Mouse (Mus musculus): ENCODE measurements around the gene Mrpl39. TPM values are rescaled to one million over a fixed set of nuclear protein-coding genes. Genes with fewer than 3 reads are reported as not detected.

The Mrpl39 gene
- polyA plus RNA-seq, 1 experiment from 2014 or later: 45.0 TPM

DNA sequence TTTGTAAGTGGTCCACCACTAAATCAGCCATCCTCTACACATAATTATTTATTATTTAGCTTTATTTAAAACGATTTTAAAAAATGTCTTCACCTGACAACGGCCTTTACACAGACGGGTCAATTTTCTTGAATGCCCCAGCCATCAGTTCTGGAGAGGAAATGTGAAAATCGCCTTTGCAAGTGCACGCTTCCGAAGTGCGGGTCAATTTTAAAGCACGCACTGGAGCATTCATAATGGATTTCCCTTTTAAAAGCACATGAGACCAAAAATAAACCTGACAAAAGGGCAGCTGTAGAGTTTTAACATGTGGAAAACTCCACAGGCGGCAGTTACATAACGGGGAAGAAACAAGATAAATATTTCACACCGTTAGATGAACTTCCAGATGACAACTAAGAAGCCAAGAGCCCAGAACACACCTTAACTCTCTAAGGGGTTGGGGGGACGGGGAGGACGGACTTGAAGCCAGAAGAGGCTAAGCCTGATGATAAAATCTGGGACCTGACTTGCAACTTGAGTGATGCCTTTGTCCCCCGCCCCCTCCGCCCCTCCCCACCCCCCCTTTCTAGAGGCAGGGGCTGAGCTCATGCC lies 37.8 kb upstream of the Mrpl39 start:
- Histone ChIP-seq H3K4me2 (replicated peaks) (peak overlapping the region; percentile 97), H3K9ac (peak overlapping the region; percentile 43), H3K4me3 (peak overlapping the region; percentile 69), H3K36me3 (no peaks in the 10 kb centered on the region), H3K9me3 (no peaks in the 10 kb centered on the region), H3K4me1 (no peaks in the 10 kb centered on the region), H3K27ac (no peak overlapping the region), H3K27me3 (peaks cover 8% of the 10 kb centered on the region)
- 0 out of 2 replicates have a peak, but pooled peaks have one; percentile 16 for ATAC-seq (ENCODE audit: insufficient number of reproducible peaks, insufficient read depth, low FRiP score, low TSS enrichment)
- WGBS: under 1% methylated on average over 15 of the region's 15 CpGs

GRCm38 (mm10) chr16:84772496-84773267 lies 37.1 kb upstream of the Mrpl39 start:
- Histone ChIP-seq H3K27ac (no peak overlapping the region), H3K4me3 (no peak overlapping the region), H3K4me2 (replicated peaks) (peak overlapping the region; percentile 97), H3K9ac (no peak overlapping the region), H3K36me3 (no peaks in the 10 kb centered on the region), H3K27me3 (peaks cover 8% of the 10 kb centered on the region), H3K9me3 (no peaks in the 10 kb centered on the region), H3K4me1 (no peaks in the 10 kb centered on the region)
- WGBS: 15% methylated on average over 8 of the region's 8 CpGs
- ATAC-seq (ENCODE audit: insufficient number of reproducible peaks, insufficient read depth, low FRiP score, low TSS enrichment): no peak

DNA sequence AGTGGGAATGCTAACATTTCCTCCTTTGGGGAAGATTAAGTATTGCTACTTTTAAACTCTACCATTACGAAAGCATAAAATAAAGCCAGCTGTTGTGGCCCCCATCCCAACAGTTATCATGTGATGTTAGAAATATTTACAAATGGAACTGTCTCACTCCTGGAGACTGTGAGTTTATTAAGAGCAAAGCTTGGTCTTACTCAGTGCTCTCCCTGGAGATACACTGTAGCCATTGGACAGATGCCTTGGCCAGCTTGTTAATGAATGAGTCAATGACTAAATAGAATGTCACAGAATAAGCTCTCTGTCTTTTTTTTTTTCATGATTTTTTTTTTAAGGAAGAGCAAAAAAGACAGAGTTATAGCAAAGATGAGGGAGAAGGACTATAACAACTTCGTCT lies 35.9 kb upstream of the Mrpl39 start:
- H3K27ac ChIP-seq: no peak overlapping the region
- no peak overlapping the region for H3K9ac ChIP-seq
- H3K36me3 ChIP-seq: no peaks in the 10 kb centered on the region
- ATAC-seq (ENCODE audit: insufficient number of reproducible peaks, insufficient read depth, low FRiP score, low TSS enrichment): no peak
- WGBS: 87% methylated on average over 2 of the region's 2 CpGs
- peaks cover 5% of the 10 kb centered on the region for H3K27me3 ChIP-seq
- no peak overlapping the region for H3K4me2 ChIP-seq (replicated peaks)
- H3K4me3 ChIP-seq: no peak overlapping the region
- no peaks in the 10 kb centered on the region for H3K9me3 ChIP-seq
- H3K4me1 ChIP-seq: no peaks in the 10 kb centered on the region

- Histone ChIP-seq H3K9ac (no peak overlapping the region), H3K27me3 (no peaks in the 10 kb centered on the region), H3K4me3 (no peak overlapping the region), H3K9me3 (no peaks in the 10 kb centered on the region), H3K4me1 (no peaks in the 10 kb centered on the region), H3K36me3 (no peaks in the 10 kb centered on the region), H3K4me2 (replicated peaks) (no peak overlapping the region), H3K27ac (no peak overlapping the region)
- ATAC-seq (ENCODE audit: insufficient number of reproducible peaks, insufficient read depth, low FRiP score, low TSS enrichment): no peak
- 86% methylated on average over 7 of the region's 7 CpGs for WGBS
Observed at GRCm38 (mm10) chr16:84770891-84771290, 35.3 kb upstream of the Mrpl39 start.

- Histone ChIP-seq H3K9me3 (no peaks in the 10 kb centered on the region), H3K27ac (no peak overlapping the region), H3K9ac (no peak overlapping the region), H3K4me2 (replicated peaks) (no peak overlapping the region), H3K4me3 (no peak overlapping the region), H3K27me3 (no peaks in the 10 kb centered on the region), H3K4me1 (no peaks in the 10 kb centered on the region), H3K36me3 (no peaks in the 10 kb centered on the region)
- WGBS: 84% methylated on average over 19 of the region's 19 CpGs
- no peak for ATAC-seq (ENCODE audit: insufficient number of reproducible peaks, insufficient read depth, low FRiP score, low TSS enrichment)
Observed at GRCm38 (mm10) chr16:84769619-84770464, 34.3 kb upstream of the Mrpl39 start.

- Histone ChIP-seq H3K27ac (no peak overlapping the region), H3K9me3 (no peaks in the 10 kb centered on the region), H3K9ac (no peak overlapping the region), H3K4me3 (no peak overlapping the region), H3K27me3 (no peaks in the 10 kb centered on the region), H3K4me1 (no peaks in the 10 kb centered on the region), H3K36me3 (no peaks in the 10 kb centered on the region), H3K4me2 (replicated peaks) (no peak overlapping the region)
- ATAC-seq (ENCODE audit: insufficient number of reproducible peaks, insufficient read depth, low FRiP score, low TSS enrichment): no peak
- 74% methylated on average over 4 of the region's 4 CpGs for WGBS
Observed at GRCm38 (mm10) chr16:84769182-84769581, 33.6 kb upstream of the Mrpl39 start.

DNA sequence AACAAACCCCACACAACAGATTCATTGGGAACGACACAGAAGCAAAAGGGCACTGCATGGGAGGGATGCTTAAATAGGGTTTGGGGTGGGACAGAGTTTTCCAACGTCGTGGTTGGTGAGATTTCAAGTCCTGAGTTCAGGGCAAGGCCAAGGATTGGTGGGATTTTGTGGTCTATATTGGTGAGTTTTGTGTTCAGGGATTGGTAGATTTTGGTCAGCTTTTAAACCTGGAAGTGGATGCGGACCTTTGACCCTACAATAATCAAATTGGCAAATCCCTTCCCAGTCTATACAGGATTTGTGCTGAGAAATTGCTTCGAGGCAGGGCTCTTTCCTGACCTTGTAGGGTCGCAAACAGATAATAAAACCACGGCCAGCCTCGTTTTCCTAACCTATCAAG lies 32.4 kb upstream of the Mrpl39 start:
- Histone ChIP-seq H3K4me1 (no peaks in the 10 kb centered on the region), H3K4me3 (no peak overlapping the region), H3K4me2 (replicated peaks) (no peak overlapping the region), H3K9ac (no peak overlapping the region), H3K9me3 (no peaks in the 10 kb centered on the region), H3K36me3 (no peaks in the 10 kb centered on the region), H3K27me3 (no peaks in the 10 kb centered on the region), H3K27ac (no peak overlapping the region)
- WGBS: 81% methylated on average over 8 of the region's 8 CpGs
- no peak for ATAC-seq (ENCODE audit: insufficient number of reproducible peaks, insufficient read depth, low FRiP score, low TSS enrichment)

- WGBS: 70% methylated on average over 6 of the region's 6 CpGs
- ATAC-seq (ENCODE audit: insufficient number of reproducible peaks, insufficient read depth, low FRiP score, low TSS enrichment): no peak
- no peaks in the 10 kb centered on the region for H3K36me3 ChIP-seq
- H3K9ac ChIP-seq: no peak overlapping the region
- H3K4me2 ChIP-seq (replicated peaks): no peak overlapping the region
- no peaks in the 10 kb centered on the region for H3K9me3 ChIP-seq
- no peaks in the 10 kb centered on the region for H3K27me3 ChIP-seq
- no peak overlapping the region for H3K4me3 ChIP-seq
- no peaks in the 10 kb centered on the region for H3K4me1 ChIP-seq
- H3K27ac ChIP-seq: no peak overlapping the region
Observed at GRCm38 (mm10) chr16:84745721-84746306, 10.3 kb upstream of the Mrpl39 start.

- Histone ChIP-seq H3K27me3 (no peaks in the 10 kb centered on the region), H3K4me3 (no peak overlapping the region), H3K9ac (no peak overlapping the region), H3K36me3 (no peaks in the 10 kb centered on the region), H3K4me1 (no peaks in the 10 kb centered on the region), H3K9me3 (no peaks in the 10 kb centered on the region), H3K27ac (no peak overlapping the region), H3K4me2 (replicated peaks) (no peak overlapping the region)
- ATAC-seq (ENCODE audit: insufficient number of reproducible peaks, insufficient read depth, low FRiP score, low TSS enrichment): no peak
- 72% methylated on average over 10 of the region's 10 CpGs for WGBS
Observed at GRCm38 (mm10) chr16:84744703-84745490, 9.4 kb upstream of the Mrpl39 start.

DNA sequence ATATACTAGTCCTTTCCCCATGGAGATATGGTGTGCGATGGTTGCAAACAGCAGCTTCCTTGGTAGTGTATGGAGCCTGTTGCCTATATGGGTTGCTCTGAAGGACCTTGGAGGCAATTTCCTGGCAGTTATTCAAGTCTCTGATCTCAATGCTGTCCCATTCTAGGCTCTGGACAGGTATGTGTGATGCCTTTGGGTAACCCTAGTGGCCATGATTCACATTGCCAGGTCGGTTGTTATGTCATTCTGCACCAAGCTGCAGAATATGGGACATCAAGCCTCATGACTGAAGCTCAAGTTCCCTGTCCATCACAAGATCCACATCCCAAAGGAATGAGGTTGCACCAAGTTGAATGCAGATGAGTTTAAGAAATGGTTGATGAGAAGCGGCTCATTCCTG lies 1.8 kb upstream of the Mrpl39 start:
- H3K27ac ChIP-seq: no peak overlapping the region
- no peaks in the 10 kb centered on the region for H3K27me3 ChIP-seq
- no peak overlapping the region for H3K9ac ChIP-seq
- H3K9me3 ChIP-seq: no peaks in the 10 kb centered on the region
- no peak overlapping the region for H3K4me2 ChIP-seq (replicated peaks)
- H3K4me3 ChIP-seq: no peak overlapping the region
- WGBS: 70% methylated on average over 3 of the region's 3 CpGs
- no peak for ATAC-seq (ENCODE audit: insufficient number of reproducible peaks, insufficient read depth, low FRiP score, low TSS enrichment)
- no peaks in the 10 kb centered on the region for H3K36me3 ChIP-seq
- H3K4me1 ChIP-seq: peaks cover 9% of the 10 kb centered on the region

DNA sequence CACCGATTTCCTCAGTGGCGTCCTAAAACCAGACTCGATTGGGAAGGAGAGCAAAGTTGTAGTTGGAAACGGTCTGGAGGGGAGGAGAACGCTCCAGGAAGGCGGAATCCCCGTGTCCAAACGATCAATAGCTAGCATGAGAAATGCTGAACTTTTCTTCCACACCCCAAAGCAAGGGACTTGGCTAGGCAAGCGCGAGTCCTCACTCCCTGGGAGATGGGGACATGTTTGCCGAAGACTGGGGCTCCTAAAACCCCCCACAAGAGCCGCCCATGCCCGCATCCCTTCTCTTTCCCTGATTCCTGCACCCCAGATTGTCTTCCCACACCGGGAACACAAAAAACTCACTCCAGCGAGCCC lies 756 bp downstream of the Mrpl39 start:
- ATAC-seq (ENCODE audit: insufficient number of reproducible peaks, insufficient read depth, low FRiP score, low TSS enrichment): peak; percentile 38; the same call in 1 of the 2 replicates

More for the DNA sequence above, 756 bp downstream of the Mrpl39 start:
- Histone ChIP-seq H3K36me3 (peaks cover 21% of the 10 kb centered on the region), H3K4me2 (replicated peaks) (peak overlapping the region; percentile 60), H3K27me3 (no peaks in the 10 kb centered on the region), H3K9me3 (no peaks in the 10 kb centered on the region), H3K9ac (peak overlapping the region; percentile 78), H3K4me1 (peaks cover 9% of the 10 kb centered on the region), H3K4me3 (peak overlapping the region; percentile 79), H3K27ac (peak overlapping the region; percentile 36; the same call in 1 of the 2 replicates)
- WGBS: under 1% methylated on average over 15 of the region's 15 CpGs

Data from embryonic facial prominence, embryonic 12.5 days (tissue).